Mouse (Mus musculus): ENCODE results near the gene Tex13b.
"Not testable (repeated sequence)": the region's sequence is repeated elsewhere in the genome, so short reads cannot be mapped to it uniquely, and the experiment has no call there.

The Tex13b gene

DNA sequence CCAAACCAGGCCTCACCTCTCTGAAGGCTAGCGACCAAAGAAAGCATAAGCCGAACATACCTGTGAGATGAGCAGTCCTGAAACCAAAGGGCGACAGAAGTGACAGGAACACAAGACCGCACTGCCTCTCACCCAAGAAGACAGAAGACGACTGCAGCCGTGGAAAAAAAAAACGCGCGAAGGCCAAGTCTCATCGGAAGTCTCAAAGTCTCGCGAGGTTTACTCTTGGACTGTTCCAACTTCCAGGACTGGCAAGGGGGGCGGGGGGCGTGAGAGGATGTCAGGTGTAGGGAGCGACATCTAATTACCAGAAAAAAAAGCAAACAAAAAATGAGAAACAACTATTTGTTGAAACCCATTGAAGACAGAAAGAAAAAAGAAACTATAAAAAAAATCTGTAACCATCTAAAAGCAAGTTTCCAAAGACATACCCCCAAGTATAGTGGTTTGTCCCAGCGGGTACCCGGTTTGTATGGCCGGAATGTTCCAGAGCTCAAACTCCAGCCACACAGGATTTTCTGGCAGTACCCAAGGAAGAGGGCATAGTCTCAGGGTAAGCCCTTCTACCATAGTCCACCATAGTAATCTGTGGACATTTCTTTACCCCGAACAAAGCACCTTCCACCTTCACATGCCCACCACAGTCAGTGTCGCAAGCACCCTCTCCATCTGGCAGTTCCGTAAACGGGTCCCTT is at the start of gene Tex13b:
Gene Tex13b (minus strand): TSS at position 122 of the 695 bp plus-strand sequence.
- DNase-seq (ENCODE audit: low spot score in 2 of 2): no peak

DNA sequence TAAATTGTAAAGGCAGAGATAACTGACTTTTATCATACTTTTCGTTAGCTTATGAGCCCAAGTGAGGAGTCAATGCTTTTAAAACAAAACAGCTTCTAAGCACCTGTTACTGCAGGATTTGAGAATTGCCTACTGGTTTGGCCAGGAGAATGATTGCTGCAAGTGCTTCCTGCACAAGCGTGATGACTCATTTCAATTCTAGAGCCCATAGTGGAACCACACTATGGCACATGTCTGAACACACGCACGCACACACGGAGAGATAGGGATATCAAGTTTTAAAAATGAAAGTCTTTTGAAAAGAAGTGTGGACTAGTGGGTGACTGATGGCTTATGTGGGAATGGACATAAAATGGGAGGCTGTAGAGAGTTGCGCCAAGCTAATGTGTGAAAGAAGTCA is 49.5 kb upstream of the Tex13b start:
- no peak for DNase-seq (ENCODE audit: low spot score in 2 of 2)

DNA sequence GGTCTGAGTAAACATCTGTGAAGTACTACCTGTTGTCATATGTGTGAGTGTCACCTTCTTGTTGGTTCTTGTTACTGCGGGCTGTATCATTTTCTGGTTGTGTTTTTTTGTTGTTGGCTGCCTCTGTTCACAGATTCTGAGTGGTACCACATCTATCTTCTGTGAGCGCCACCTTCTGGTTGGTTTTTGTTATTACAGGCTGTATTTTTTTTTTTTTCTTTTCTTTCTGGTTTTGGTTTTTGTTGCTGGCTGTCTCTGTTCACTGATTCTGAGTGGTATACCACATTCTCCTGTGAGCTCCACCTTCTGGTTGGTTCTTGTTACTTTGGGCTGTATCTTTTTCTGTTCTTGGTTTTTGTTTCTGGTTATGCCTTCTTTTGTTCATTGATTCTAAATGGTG is 44.2 kb upstream of the Tex13b start:
- no peak for DNase-seq (ENCODE audit: low spot score in 2 of 2)

DNA sequence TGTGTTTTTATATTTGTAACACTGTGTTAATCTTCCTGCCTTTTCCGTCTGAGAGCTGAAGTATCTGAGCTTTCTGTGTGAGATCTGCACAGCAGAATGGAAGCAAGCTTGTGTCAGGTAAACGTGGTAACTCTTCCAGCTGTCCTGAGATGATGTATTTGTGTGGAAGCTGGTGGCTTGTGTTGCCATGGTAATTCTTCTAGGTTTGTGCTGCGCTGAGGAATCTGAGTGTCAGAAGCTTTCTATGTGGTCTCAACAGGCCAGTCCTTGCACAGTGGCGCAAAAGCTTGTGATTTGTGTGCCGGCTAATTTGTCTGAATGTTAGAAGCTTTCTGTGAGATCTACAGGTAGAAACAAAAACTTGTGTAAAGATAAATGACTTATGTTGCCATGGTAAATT is 43.8 kb upstream of the Tex13b start:
- not testable (repeated sequence) for DNase-seq (ENCODE audit: low spot score in 2 of 2)

DNA sequence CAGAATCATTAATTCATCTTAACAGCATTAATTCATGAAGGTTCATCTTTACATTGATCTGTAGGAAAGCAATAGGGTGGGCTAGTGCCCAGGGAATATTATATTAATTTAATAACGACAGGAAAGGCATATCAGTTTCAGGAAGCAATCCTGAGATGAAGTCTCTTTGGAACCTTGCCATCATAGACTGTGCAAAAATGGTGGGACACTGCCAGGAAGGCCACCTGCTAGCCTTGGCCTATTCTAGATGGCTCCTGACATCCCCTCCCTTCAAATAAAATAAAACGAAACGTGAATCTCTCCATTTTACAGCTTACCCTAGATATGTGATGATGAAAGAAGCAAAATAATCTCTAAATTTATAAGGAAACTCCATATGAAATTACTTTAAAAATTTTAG is 41.3 kb upstream of the Tex13b start:
- no peak for DNase-seq (ENCODE audit: low spot score in 2 of 2)

DNA sequence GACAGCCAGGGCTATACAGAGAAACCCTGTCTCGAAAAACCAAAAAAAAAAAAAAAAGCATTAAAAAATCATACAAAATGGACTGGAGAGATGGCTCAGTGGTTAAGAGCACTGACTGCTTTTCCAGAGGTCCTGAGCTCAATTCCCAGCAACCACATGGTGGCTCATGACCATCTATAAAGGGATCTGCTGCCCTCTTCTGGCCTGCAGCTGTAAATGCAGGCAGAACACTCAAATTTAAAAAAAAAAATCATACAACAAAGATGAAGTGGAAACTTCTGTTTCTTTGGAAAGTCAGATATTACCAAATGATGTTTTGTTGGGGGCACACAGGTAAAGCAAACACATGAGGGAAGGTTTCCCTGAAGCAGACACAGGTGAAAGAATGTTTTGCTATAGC is 32.2 kb upstream of the Tex13b start:
- DNase-seq (ENCODE audit: low spot score in 2 of 2): not testable (repeated sequence)

DNA sequence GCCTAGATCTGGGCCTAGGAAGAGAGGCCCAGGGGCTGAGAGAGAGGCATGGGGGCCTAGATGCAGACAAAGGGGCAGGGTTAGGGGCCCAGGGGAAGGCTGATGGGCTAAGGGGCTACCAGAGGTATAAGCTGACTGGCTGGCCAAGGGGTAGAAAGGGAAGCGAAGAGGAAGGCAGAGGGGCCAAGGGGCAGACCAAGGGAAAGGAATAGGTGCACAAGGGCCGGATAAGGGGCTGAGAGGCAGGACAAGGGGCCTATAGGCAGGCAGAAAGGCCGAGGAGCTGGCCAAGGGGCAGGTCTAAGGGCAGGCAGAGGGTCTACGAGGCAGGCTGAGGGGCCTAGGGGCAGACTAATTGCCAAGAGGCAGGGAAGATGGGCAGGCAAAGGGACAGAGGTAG is 26.7 kb upstream of the Tex13b start:
- no peak for DNase-seq (ENCODE audit: low spot score in 2 of 2)

DNA sequence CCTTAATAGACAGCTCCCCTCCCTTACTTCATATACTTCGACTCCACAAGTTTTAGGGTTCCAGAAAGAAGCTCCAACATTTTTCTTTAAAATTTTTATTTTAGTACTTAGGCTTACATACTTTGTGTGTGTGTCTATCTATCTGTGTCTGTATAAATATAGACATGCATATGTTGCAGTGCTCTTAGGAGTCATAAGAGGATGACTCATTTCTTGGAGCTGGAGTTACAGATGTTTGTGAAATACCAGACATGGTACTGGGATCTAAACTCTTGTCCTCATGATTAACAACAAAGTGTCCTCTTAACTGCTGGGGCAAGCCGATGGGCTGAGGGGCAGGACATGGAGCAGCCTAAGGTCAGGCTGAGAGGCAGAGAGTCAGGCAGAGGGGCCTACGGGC is 24.8 kb upstream of the Tex13b start:
- no peak for DNase-seq (ENCODE audit: low spot score in 2 of 2)

DNA sequence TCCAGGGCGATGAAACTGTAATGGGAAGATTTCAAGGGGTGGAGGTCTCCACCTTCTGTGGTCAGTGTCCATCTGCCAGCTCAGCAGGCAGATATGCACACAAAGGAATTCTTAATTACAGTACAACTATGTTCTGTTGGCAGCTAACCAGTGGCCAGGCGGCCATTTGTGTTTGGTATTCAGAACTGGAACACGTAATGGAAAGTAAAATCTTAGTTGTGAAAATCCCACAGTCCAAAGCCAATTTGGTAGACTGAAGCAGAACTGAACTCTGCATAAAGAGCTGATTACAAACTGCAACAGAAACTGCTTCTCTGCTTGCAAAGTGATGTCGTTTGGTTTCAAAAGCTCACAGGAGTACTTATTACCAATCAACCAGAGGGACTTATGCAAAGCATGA is 18.5 kb upstream of the Tex13b start:
- DNase-seq (ENCODE audit: low spot score in 2 of 2): no peak

DNA sequence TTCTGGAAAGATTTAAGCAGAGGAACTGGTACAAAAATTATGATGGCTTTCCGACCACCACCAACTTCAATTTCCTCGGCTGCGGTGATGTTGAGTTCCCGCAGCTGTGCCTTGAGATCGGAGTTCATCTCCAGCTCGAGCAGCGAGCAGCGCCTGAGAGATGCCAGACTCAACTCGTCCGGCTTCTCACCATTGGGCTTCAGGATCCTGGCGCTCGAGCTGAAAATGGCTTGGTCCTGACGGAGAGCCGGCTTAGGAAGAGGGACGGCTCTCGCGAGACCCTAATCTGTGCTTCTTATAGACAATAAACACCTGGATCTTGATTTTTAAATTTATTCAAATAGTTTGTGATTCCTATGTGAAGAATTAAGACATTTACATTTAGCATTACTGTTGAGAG is 9.1 kb upstream of the Tex13b start:
- no peak for DNase-seq (ENCODE audit: low spot score in 2 of 2)

DNA sequence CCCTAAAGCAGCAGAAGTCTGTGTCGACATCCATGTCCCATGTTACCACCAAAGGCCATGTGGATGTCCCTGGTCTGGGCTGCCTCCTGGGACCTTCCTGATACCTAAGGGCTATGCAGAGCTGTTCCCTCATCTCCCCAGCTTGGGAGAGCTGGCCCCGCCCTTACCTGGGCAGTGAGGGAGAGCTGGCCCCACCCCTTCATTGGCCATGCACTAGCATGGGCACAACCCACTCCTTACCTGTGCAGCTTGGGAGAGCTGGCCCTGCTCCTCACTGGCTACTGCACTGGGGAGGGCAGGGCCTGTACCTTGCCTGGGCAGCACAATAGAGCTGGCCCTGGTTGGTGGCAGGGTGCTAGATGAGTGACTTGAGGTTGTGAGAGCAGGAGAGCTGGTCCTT is 7.9 kb downstream of the Tex13b start:
- no peak for DNase-seq (ENCODE audit: low spot score in 2 of 2)

DNA sequence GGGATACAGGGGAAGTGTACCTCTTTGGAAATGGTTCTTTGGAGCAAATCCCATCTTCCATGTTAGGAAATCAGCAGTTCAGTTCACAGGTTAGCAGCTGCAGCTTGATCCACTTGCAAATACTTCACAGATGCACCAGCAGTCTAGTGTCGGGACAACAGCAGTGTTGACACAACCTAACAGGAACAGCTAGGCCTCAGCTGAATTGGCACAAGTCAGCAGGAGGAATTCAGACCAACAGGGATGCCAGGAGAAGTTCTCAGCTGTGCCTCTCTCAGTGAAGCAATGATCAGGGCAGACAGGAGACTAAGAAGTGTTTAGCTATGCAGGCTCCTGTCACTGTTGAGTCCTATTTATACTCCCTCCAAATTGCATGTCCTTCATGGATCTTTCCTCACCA is 43.4 kb downstream of the Tex13b start:
- DNase-seq (ENCODE audit: low spot score in 2 of 2): no peak

Measured in thymus, postnatal 10 days (tissue).